Mouse (Mus musculus): ENCODE data around the gene Pnpt1. TPM values are rescaled to one million over a fixed set of nuclear protein-coding genes. Genes with fewer than 3 reads are reported as not detected.

Gene Pnpt1
- polyA plus RNA-seq (2012; rRNA removed; ENCODE audit: low replicate concordance) = 6.6 and 9.4 TPM in 2 replicates

GRCm38 (mm10) chr11:29130385-29131355 is at the start of gene Pnpt1:
TSS of gene Pnpt1 (plus strand) at chr11:29130744.

GRCm38 (mm10) chr11:29172563-29173124 is 42.1 kb downstream of the Pnpt1 start, which contains the start of gene Ppp4r3b:
TSS of gene Ppp4r3b (plus strand) at chr11:29172890.

Other genes starting within 250 kb of the Pnpt1 start
- gene Ppp4r3b, start 42.1 kb downstream of the Pnpt1 start, polyA plus RNA-seq (2012; rRNA removed; ENCODE audit: low replicate concordance) = 6.2 and 8.5 TPM in 2 replicates
- 3.2 and 3.5 TPM in 2 replicates for gene Cfap36, start 116.7 kb downstream of the Pnpt1 start, polyA plus RNA-seq (2012; rRNA removed; ENCODE audit: low replicate concordance)
- 1.9 and 3.9 TPM in 2 replicates for gene Ccdc88a, start 242.9 kb downstream of the Pnpt1 start, polyA plus RNA-seq (2012; rRNA removed; ENCODE audit: low replicate concordance)

All from mammary gland, adult 2 months (tissue).